Mouse (Mus musculus) c-Kit-positive CD71-positive TER-119-positive erythroid progenitor cells, embryonic 14.5 days (primary cell): Measurements from ENCODE around the gene Cacna1a.
A peak's percentile ranks its signal among the peaks of the same experiment; 100 is the strongest.
"Not testable (repeated sequence)": the region's sequence is repeated elsewhere in the genome, so short reads cannot be mapped to it uniquely, and the experiment has no call there.

Experiments
- DNase-seq: peaks from one replicate; pipeline ENCODE4 v3.0.0-alpha.2; 2013; ENCODE audit warnings: low spot score

Cacna1a gene

DNA sequence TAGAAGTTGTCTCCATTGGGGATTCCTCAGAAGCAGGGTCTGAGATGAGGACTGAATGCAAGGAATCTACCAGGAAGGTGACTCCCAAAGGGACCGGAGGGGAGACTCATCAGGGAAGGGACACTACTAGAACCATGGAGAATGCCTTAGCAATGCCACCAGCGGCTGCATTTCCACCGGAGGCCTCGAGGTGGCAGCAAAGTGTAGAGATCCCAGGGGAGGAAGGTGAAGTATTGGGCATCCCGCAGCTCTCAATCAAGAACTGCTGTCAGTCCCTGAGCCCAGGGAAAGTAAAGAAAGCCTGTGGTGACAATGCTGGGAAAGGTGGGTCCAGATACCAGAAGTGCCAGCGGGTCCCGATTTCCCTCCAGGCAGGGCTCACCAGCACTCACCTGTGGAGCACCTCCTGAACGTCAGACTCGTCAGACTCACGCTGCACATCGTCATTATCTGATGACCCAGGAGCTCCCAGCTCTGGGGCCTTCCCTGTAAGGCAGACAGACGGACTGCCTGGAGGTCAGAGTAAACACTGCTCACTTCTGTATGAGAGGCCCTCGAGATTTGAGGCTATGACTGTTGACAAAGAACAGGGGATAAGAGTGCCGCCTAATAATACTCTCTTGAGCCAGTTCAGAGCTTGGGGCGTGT lies 203.9 kb downstream of the Cacna1a start:
- DNase-seq = peak; percentile 70

DNA sequence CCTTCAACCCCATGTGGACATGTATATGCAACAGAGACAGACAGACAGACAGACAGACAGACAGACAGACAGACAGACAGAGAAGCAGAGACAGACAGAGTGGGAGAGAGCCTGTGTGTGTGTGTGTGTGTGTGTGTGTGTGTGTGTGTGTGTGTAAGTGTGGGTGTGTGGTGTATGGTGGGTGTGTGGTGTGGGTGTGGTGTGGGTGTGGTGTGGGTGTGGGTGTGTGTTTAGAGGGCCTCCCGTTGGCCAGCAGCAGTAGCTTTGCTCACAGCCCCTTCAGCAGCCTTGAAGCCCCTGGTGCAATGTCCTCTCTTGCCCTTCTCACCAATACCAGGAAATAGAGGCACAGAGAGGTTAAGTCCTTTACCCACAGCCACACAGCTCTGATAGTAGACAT lies 204.9 kb downstream of the Cacna1a start:
- no peak for DNase-seq

DNA sequence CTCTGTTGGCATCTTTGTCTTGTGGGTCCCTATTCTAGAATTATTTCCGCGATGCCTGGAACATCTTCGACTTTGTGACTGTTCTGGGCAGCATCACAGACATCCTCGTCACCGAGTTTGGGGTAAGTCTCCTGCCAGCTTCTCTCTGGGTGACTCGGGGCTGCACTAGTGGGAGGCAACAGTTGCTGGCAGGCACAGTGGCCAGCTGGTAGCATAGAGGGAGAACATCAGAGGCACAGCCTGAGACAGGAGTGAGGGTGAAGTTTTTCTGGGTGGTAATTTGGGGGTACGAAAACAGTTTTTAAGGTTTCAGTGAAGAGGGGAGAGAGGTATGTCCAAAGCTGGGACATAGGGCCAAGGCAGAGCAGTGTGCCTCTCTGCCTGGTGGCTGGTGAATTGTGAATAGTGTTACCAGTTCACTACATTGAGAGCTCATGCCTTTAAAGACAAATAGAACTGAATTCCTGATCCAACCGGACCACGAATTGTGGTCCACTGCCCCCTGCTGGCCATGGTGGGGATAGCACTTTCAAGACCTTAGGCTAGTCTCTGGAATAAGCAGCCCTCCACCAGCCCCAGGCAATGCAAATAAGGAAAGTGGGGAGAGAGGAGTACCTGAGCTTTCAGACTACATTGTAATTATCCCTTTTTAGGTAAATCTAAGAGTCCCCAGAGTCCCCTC lies 206.0 kb downstream of the Cacna1a start:
- DNase-seq = peak; percentile 66

DNA sequence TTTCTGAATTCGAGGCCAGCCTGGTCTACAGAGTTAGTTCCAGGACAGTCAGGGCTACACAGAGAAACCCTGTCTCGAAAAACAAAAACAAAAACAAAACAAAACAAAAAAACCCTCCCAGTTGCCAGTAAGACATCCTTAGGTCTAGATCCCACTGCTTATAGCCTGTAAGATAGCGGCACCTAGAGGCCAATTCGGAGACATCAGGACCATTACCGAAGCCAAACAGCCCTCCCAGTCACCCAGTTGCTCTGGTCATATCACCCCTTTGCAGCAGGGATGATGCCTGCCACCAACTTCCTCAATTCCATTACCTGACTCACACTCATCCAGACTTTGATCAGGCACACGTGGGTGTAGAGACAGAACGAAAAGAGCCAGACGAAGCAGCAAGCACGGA lies 207.4 kb downstream of the Cacna1a start:
- DNase-seq = peak; percentile 53

DNA sequence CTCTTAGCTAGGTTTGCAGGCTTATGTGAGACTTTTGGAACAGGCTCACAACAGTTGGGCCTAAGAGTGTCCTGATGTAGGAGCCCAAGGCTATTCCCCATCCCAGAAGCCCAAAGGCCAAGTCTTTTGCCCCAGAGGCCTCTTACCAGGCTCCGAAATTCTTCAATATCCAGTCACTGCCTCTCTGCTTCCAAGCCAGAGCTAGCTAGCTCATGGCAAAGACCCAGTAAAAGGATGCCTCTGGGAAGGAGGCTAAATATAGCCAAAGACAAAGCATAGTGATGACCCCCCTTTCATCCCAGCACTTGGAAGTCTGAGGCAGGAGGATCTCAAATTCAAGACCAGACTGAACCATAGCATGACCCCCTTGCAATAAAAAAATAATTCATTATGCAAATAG lies 211.2 kb downstream of the Cacna1a start:
- DNase-seq = no peak

DNA sequence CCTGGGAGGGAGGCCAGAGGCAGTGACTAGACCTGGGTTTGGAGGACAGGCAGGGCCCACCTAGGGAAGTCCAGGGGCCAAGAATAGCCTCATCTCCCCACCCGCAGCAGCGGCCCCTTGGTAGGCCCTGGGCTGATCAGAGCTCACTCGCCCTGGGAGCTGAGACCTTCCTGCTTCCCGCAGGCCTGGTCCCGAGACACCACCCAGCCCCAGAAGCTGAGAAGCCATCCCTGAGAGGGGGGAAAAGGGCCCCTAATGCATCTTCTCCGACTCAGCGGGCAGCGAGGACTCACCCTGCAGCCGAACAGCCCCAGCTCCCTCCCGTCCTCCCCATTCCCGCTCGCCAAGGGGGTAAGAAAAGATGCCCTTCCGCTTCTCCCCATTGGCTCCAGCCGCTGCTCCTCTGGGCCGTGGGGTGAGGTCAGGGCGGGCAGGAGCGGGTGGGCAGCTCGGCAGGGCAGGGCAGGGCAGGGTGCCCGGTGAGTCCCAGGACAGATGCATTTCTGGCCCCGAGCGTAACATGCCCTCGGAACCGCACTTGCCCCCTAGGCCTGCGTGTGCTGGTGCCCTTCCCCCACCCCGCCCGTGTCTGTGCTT lies 212.2 kb downstream of the Cacna1a start:
- DNase-seq = no peak

DNA sequence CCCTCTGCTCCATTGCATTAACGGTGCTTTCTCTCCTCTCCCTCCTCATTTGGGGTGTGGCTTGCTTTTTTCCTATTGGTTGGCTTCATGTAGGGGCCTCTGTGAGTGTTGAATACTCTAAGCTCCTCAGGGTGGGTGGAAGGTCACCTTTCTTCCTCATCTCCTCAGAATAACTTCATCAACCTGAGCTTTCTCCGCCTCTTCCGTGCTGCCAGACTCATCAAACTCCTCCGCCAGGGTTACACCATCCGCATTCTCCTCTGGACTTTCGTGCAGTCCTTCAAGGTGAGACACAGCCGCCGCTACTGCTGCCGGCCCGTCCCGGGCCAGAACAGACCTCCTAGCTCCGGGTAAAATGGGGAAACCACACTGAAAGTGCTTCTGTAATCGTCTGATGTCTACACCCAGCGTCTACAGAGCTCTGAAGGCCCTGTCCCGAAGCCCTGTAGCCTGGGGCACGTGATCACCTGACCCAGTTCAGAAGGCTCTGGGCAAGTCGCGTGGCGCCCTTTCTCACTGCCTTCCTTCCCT lies 213.0 kb downstream of the Cacna1a start:
- DNase-seq = no peak

DNA sequence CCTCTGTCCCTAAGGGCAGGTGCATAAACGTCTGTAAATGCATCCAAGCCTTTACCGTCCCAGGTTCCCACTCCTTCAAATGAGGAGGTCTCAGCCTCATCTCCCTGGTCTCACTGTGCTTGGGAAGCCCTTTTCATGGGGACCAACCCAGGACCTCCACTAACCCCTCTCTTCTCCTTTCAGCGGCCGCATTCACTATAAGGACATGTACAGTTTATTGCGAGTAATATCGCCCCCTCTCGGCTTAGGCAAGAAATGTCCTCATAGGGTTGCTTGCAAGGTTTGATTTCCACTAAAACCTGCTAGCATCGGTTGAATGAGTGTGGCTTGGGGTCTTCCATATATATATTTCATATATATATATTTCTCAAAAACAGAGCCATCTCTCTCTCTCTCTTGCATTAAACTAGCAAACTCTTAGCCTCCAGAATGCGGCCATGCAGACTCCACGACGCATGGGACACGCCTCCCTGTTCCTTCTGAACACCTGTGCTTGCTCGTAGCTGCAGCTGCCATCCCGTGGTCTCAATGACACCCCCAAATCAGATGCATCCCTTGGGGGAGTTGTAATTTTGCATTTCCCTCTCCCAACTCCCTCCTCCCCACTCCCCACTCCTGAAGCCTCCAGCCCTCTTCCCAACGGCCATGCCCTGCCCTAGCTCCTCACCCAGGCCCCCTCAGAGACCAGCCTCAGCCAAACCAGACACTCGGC lies 226.4 kb downstream of the Cacna1a start:
- DNase-seq = peak; percentile 31

DNA sequence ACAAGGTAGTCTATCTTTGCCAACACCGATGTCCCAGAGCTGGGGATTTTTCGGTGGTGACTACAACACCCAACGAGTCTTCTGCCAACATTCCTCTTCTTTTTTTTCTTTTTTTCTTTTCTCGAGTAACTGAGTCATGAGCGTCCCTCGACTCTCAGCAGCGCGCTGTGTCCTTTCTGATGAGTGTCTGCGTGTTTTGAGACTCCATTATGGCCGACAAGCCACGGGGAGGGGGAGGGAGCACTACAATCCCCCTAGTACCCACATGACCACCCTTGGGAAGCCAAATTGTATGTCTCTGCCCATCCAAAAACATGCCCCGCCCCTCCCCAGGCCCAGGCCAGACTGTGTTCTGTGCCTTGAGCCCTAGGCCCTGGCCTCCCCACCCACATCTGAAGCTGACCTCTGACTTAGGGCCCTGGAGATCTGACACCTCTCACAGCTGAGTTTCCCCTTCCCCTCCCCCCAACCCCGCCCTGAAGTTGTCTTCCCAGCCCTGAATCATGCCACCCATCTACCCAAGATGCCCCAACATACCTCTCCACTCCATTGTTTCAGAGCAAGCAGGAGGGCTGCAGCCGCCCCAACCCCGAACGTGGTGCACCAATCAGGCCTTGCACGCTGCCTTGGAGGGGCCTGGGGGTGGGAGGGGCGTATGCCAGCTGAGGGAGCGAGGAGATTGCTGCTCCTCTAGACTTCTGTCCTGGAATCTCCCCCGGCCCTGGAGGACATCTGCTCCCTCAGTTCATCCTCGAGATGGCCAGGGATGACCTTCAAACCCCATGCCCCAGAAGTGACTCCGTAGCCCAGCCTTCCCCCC lies 227.6 kb downstream of the Cacna1a start:
- no peak for DNase-seq

DNA sequence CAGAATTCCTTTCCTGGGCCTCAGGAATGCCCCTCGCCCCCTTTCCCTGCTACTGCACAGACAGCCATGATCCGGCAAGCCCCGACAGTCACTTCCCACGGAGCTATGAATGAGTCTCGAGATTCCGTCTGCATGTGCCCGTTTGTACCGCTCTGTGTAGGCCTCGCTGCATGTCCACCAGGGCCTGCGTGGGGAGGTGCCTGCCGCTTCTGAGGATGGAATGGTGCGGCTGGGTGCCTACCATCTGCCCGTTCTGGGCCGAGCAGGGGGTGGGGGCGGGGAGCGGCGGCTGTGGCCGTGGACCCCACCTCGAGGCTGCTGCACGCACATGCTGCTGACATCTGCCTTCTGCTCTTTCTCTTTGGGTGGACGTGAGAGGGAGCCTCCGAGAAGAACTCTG lies 228.8 kb downstream of the Cacna1a start:
- DNase-seq = no peak

DNA sequence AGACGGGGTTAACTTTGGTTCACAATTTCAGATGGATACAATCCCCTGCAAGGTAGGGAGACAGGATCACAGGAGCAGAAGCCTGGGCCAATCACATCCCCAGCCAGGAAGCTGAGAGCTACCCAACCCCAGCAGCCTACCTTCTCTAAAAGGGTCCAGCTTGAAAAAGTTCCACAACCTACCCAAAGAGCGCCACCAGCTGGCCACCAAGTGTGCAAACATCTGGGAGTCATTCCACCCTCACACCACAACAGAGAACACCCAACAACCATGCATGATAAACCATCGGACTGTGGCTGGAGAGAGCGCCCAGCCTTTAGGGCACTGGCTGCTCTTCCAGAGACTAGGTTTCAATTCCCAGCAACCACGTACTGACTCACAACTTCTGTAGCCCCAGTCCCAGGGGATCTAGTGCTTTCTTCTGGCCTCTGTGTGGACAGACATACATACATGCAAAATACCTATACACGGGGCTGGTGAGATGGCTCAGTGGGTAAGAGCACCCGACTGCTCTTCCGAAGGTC lies 232.9 kb downstream of the Cacna1a start:
- DNase-seq = no peak

DNA sequence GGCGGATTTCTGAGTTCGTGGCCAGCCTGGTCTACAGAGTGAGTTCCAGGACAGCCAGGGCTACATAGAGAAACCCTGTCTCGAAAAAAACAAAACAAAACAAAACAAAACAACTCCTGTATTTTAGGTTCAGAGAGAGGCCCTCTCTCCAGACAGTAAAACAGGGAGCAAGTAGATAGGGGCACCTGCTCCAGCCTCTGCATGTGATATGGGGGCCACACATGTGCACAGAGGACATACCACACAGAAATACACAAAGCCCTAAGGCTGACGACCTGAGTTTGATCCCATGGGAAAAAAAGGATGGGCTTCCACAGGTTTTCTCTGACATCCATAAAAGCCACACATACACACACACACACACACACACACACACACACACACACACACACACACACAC lies 235.2 kb downstream of the Cacna1a start:
- not testable (repeated sequence) for DNase-seq

DNA sequence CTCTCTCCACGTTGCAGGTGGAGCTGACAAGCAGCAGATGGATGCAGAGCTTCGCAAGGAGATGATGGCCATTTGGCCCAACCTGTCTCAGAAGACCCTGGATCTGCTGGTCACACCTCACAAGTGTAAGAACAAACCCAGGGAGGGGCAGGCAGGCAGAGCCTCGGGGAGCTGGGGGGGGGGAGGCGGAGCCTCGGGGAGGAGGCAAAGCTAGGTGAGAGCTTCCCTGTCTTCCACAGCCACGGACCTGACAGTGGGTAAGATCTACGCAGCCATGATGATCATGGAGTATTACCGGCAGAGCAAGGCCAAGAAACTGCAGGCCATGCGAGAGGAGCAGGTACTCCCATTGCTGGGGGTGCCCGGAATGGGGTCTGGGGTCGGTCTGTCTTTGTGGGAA lies 241.3 kb downstream of the Cacna1a start:
- DNase-seq = no peak

DNA sequence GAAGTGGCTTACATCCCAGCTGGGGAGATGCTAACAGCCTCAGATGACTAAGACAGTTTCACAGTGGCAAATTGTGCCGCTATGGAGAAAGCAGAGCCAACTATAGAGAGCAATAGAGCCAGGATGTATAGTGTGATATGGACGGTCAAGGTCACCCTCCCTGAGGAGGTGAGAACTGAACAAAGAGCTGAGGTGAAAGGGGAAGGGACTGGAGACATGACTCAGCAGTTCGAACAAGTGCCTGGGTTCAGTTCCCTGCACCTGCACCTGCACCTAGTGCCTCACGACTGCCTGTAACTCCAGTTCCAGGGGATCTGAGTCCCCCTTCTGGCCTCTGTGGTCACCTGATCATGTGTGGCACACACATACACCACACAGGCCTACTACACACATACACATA lies 241.9 kb downstream of the Cacna1a start:
- no peak for DNase-seq

DNA sequence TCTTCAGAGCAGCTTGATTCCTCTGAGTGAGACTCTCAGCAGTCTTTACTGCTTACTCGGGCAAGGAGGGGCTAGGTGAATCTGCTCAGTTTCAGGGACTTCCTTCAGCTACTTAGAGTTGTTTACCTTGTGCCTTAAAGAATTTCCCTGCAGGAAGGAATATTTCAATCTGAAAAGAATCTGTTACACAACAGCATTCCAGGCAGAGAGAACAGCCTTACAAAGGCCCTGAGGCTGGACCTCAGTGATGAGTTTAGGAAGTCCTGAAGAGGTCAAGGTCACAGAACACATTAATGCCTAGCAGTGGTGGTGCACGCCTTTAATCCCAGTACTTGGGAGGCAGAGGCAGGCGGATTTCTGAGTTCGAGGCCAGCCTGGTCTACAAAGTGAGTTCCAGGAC lies 243.6 kb downstream of the Cacna1a start:
- DNase-seq = no peak

DNA sequence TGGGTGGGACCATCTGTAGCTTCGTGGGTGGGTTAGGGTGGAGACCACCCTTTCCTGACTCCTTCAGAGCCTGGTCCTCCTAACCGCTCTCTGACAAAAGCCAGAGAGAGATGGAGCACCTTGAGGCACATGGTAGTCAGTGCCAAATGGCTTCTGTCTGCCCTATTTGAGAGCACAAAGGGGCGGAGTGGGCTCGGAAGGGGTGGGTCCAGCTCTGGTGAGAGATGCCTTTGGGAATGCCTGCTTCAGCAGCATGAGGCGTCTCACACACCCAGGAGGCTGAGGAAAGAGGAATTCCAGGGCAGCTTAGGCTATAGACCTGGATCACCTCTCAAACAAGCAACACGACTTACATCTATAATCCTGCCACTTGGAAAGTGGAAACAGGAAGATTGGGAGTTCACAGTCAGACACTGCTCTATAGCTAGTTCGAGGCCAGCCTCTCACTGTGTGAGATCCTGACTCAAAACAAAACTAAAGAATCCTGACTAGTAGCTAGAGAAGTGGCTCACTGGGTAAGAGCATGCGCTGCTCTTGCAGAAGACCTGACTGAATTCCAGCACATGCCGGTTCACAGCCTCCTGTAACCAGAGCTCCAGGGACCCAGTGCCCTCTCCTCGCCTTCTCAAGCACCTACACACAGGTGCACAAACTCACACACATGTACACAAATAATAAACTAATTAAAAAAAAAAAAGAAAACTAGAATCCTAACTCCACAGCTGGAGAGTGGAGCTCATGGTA lies 245.8 kb downstream of the Cacna1a start:
- DNase-seq = no peak

DNA sequence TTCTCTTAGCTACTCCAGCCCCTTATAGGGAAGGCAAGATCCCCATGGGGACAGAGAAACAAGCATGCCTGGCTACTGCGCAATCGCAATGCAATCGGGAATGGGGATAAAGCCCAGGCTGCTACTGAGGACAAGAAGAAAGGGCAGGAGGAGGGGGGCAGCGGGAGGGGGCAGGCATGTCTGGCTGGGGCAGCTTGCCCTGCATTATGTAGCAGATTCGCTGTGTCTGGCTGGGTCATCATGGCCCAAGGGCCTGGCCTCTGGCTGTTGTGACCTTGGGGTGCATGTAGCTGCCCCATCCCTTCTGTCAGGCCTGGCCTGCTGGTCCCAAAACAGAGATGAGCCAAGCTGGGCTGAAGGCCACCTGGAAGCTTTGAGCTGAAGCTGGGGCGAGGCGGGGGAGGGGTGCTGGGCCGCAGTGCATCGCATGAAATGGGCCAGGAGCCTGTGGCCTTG lies 246.6 kb downstream of the Cacna1a start:
- DNase-seq = no peak

DNA sequence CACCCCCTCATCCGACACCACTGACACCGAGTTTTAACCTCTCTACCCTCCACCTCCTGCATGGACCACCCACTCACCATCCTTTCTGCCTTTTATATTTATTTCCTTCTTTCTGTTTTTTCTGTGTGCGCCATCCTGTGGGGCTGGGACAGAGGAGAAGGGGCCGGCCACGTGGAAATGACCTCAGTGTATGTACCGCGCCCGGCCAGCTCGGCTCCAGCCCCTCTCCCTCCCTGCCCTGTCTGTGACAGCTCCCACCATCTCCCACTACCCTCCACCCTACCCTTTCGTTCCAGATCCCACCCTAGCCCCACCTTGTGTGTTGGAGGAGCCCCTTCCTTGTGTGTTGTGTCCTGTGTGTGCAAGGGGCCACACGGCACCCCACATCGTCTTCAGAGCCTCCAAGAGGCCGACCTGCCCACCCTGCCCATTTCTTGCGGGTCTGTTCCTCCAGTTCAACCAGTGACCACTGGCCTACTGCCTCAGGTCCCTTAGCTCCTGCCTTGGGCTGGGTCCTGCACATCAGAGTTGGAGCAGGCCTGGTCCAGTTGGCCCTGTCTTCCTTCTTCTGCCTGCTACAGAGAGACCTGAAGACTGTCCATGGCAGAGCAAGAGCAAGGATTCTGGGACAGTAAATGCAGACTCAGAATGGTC lies 247.3 kb downstream of the Cacna1a start:
- DNase-seq = no peak

DNA sequence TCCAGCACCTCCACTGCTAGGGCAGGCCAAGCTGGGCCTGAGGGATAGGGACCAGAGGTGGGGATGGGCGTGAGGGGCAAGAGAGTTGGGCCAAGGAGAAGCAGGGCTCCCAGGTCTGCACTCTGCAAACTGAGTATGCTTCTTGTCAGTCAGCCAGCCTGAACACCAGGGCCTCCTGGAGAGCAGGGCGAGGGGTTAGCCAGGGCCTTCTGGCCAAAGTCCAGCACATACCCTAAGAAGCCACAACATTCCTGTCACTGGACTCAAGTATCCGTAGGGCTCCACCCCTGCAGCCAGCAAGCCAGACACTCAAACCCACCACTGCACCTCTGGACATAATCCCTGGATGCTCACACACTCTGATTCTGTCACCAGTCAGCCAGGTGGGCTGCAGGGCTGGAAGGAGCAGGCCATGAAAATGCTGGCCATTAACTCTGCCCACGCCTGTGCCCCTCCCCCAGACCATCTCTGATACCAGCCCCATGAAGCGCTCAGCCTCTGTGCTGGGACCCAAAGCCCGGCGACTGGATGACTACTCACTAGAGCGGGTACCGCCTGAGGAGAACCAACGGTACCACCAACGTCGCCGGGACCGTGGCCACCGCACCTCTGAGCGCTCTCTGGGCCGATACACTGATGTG lies 247.9 kb downstream of the Cacna1a start:
- DNase-seq = no peak
